Mouse (Mus musculus): ENCODE measurements around the gene Ldlrad2. TPM values are rescaled to one million over a fixed set of nuclear protein-coding genes. Genes with fewer than 3 reads are reported as not detected.

Gene Ldlrad2
- total RNA-seq, 2 experiments from 2014 or later: not detected

GRCm38 (mm10) chr4:137553466-137553865 lies 20.9 kb downstream of the Ldlrad2 start:
- no peak for DNase-seq

- DNase-seq: peak; percentile 63
Observed at GRCm38 (mm10) chr4:137546003-137546525, 28.3 kb downstream of the Ldlrad2 start.

GRCm38 (mm10) chr4:137545568-137545967 lies 28.8 kb downstream of the Ldlrad2 start:
- DNase-seq: no peak

GRCm38 (mm10) chr4:137542968-137543367 lies 31.4 kb downstream of the Ldlrad2 start:
- DNase-seq: no peak

- DNase-seq: peak; percentile 79
Observed at GRCm38 (mm10) chr4:137540356-137540755, 34.0 kb downstream of the Ldlrad2 start.

GRCm38 (mm10) chr4:137527872-137528271 lies 46.5 kb downstream of the Ldlrad2 start:
- DNase-seq: no peak

- DNase-seq: peak; percentile 44
Observed at GRCm38 (mm10) chr4:137527368-137527767, 47.0 kb downstream of the Ldlrad2 start.

GRCm38 (mm10) chr4:137525426-137525825 lies 48.9 kb downstream of the Ldlrad2 start:
- DNase-seq: no peak

Small RNA genes lying within 50 kb of the gene (microRNA-seq; reads per million reads assigned to microRNA genes)
- gene Mir7018: 4.2 reads per million

Other genes starting within 250 kb of the Ldlrad2 start
- gene Cdc42, start 216.8 kb downstream of the Ldlrad2 start, total RNA-seq (2021): 100 to 1,000 TPM; 348 to 351 TPM
- not detected for gene Cela3a, start 164.8 kb downstream of the Ldlrad2 start, total RNA-seq (2021)
- not detected for gene Cela3b, start 144.0 kb downstream of the Ldlrad2 start, total RNA-seq (2021)
- not detected for gene 1700013G24Rik, start 121.3 kb downstream of the Ldlrad2 start, total RNA-seq (2021)
- 100 to 1,000 TPM; 191 to 264 TPM for gene Hspg2, start 105.8 kb downstream of the Ldlrad2 start, total RNA-seq (2021)
- 100 to 1,000 TPM in 1 of 2 experiments, 10 to 100 TPM in 1; 76.5 to 113 TPM for gene Usp48, start 19.2 kb upstream of the Ldlrad2 start, total RNA-seq (2021)
- 10 to 100 TPM; 31.3 to 48.5 TPM for gene Rap1gap, start 90.2 kb upstream of the Ldlrad2 start, total RNA-seq (2021)
- gene Alpl, start 221.8 kb upstream of the Ldlrad2 start, total RNA-seq (2021): 10 to 100 TPM; 11.5 to 19.7 TPM